Mouse (Mus musculus) cerebral cortex, adult 2 months (tissue): ENCODE results near the gene Ehd4.

ENCODE experiments used
- WGBS: fragments of 180-500 bp; shearing (Covaris S2); methylation state at CpG from one replicate; pipeline ENCODE4 v1.1.7; 2018; 5-methylcytosine and 5-hydroxymethylcytosine counted together

The Ehd4 gene

DNA sequence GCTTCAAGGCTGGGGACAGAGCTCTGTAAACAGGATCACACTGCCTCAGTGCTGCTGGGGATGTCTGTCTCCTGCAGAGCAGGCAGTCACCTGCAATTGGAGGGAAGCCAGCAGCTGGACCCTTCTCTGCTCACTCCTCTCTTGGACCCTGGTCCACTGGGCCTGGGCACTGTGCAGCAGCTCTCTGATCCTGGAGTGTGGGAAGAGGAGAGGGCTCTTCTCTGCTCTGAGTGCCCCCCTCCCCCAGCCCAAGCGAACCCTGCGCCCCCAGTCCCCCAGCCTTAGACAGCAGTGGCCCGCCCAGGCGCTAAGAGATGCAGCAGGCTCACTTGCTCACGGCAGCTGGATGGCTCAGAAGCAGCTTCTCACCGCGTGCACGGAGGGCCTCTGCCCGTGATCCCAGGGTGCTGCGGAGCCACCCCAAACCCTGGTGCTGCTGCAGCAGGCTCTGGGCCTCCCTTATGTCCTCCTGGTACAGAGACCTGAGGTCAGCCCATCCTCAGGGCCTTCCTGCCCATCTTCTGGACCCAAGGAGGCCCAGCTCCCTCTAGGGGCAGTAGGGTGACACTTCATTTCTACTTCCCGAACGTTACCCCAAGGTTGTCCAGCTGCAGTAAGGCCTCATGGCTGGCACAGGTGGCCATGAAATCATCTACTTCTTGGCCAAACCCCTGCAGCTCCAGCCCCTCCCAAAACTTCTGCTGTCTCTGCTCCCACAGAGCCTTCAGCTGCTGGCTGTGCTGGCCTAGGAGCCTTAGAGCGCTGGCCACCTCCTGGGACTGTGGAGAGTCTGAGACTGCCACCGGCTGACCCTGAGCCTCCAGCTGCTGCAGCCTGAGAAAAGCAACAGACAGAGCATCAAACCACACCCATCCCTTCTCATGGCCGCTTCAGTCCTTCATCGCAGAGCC is 85.6 kb downstream of the Ehd4 start:
- 52% methylated on average over 16 of the region's 16 CpGs for WGBS

DNA sequence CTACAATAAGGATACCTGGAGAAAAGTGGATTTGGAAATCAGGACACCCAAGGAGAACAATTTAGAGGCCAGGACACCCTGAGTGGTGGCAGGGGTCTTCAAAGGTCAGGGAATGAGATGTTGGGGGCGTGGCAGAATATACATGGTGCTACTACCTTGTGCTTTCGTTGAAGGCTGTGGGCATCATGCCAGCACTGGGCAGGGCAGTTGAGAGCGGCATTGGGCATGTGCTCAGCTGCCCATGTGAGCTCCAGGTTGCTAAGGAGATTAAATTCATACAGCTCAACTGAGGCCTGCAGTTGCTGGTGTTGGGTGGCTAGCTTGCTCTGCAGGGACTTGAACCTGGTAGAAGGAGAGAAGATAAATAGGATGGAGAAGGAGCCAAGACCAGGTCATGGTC is 88.2 kb downstream of the Ehd4 start:
- WGBS, result 60% methylated on average over 3 of the region's 3 CpGs

DNA sequence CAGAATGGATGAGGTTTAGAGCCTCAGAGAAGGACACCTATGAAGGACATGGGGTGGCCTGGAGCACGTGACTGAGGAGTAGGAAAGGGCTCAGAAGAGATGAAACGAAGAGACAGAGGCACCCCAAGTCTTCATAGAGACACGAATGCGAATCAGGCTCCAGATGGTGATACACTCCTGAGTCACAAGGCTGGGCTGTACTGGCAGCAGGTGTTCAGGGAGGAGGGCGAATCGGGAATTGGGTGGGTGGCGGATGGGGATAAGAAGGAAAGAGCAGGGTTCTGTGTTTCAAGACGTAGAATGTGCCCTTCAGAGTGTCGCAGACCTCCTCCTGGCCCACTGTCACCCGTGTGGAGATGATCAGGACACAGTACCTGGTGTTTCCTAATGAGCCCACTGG is 89.2 kb downstream of the Ehd4 start:
- WGBS, result 61% methylated on average over 10 of the region's 10 CpGs

DNA sequence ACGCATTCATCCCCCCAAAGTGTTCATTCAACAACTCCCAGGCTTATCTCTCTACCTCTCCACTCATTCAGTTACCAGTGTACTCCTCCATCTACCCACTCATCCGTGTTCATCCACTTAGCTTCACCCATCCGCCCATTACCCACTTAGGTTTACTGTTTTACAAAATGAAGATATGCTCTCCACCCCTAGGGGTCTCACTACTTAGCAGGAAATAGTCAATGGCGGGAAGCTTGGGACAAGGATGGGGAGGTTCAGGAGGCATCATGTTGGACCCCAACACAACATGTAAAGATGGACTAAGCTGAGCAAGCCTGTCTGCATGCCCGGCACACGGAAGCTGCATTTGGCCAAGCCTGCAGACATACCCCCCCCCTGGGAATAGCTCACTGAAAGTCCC is 89.8 kb downstream of the Ehd4 start:
- 86% methylated on average over 6 of the region's 6 CpGs for WGBS

DNA sequence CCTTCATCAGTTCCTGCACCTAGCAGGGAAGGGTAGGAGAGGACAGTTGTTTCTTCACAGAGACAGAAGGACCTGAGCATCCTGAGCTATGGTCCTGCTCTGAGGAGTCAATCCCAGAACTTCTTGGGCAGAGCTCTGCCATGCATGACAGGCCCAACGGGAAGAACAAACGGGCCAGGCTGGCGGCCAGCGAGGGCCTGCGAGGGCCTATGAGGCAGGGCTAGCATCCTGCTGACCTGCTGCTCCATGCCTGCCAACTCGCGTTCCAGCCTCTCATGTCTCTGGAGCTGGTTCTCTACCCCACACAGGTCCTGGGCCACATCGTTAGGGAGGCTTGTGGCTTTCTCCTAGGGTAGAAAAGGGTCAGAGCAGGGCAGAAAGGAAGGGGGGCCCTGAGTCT is 92.2 kb downstream of the Ehd4 start:
- 88% methylated on average over 8 of the region's 8 CpGs for WGBS

DNA sequence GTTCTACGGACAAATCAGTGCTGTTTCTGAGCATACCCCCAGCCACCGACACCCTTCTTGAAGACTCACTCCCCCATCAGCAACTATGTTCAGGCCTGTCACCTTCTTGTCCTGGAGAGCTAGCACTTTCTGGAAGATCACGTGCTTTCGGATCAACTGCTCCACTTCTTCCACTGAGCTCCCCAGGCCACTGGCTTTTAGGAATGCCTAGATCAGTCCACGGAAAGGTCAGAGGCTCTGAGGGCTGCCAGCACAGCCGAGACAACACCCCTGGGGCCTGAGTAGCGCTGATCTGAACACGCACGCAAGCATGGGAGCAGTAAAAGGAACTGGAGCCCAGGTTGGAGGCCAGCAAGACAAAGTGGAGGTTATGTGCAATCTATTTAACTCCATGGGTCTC is 93.8 kb downstream of the Ehd4 start:
- 90% methylated on average over 9 of the region's 9 CpGs for WGBS

DNA sequence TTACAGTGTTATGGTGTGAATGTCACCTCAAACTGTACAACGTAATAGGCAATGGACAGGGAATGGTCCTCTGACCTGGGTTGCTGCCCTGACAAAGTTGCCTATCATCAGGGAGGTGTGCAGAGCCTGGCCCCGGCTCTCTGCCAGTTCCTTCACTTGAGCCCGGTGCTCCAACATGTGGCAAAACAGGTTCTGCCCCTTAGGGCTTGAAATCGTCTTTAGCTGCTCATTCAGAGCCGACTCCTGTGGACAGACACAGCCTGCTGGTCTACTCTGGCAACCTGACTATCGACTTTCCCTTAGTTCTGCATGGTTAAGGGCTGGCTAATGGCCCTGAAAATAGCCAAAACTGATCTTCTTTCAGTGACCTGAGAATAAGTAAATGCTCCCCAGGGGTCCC is 94.2 kb downstream of the Ehd4 start:
- WGBS, result 87% methylated on average over 6 of the region's 6 CpGs

DNA sequence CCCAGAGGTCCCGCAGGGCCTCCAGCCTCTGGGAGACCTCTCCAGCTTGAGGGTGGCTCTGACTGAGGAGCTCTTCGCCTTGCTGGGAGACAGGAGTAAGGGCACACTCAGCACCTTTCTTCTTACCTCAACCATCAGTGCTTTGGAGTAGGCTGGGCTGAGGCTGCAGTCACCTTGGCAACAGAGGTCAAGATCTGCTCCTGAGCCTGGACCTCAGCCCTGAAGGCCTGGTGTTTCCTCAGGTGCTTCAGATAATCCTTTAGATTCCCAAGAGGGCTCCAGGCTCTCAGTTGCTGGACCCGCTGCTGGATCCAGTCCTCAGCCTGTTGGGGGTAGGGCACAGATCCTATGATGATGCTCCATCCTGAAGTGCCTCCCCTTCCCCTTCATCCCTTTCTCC is 94.9 kb downstream of the Ehd4 start:
- WGBS, result 96% methylated on average over 3 of the region's 3 CpGs

DNA sequence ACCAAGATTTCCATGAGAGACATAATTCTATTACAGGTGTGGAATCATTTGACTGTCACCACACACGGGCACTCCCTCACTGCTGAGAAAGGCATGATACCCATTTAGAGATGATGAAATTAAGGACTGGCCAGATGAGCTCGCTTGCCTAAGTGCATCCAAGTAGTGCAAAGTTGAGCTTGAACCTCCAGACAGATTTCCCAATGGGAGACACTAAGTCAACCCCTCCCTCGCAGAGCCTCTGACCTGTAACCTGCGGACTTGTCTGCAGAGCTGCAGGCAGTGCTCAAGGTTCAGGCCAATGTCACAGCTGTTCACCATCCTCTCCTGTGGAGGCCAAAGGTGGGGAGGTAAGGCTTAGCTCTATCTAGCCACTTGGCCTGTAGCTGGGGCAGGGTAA is 95.6 kb downstream of the Ehd4 start:
- 93% methylated on average over 4 of the region's 4 CpGs for WGBS

DNA sequence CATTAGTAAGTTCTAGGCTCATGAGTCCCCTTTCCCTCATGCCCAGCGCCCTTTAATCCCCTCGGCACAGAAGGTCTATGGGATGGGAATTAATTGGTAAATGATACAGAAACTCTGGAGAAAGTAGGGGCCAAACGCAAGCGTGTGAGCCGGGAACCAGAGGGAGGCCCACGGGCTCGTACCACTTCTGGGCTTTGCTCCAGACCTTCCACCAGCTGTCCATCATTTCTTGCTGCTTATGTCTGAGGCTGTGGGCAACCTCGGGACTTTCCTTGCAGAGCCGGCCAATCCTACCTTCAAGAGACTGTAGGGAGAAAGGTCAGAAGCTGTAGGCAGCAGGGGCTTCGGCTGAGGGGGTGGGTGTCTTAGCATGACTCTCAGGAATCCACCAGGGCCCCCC is 98.5 kb downstream of the Ehd4 start:
- 72% methylated on average over 10 of the region's 10 CpGs for WGBS

DNA sequence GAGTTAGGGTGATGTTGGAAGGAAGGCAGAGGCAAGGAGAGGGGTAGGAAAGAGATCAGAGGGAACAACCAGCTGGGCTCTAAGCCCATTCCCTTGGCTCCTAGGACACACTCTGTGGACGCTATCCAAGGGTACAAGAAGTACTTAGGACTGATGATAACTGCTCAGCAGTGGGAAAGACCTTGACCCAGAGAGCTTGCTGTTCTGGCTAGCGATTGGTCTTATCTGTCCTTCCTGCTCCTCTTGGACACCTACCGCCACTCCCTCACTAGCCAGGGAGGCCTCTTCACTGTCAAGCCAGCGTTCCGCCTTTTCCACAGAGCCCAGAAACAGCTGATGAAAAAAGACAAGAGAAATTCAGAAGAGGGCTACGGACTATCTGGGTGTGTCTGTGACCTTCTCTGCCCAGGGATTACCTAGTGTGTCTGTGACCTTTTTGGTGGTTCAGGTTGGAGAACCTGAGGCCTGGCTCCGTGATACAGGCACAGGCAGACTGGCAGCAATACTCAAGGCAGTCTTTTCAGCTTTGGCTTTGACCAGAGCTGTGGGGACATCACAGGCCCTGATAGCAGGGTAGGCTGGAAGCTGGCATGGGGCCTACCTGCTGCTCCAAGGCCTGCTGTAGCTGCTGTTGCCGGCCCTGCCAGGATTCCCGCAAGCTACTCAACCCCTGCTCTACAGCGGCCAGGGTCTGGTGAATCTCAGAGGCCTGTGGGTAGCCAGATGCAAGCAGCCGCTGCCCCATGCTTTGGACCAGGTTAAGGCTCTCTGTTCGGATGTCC is 99.4 kb downstream of the Ehd4 start:
- 88% methylated on average over 12 of the region's 12 CpGs for WGBS

DNA sequence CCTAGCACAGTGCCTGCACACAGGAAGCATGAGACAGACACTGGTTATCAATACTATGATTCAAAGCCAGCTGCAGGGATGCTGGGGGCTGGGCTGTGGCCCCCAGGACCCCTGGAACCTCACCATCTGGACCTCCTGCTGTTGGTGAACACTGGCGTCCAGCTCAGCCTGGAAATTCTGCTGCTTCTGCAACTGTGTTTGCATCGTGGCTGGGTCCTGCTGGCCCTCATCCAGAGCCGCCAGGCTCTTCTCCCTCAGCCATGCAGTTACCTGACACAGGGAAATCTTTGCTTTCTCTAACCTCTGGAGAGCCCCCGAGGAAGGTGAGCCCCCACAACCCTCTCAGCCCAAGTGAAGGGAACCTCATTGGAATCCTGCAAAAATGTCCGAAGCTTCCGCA is 103.0 kb downstream of the Ehd4 start:
- 64% methylated on average over 6 of the region's 6 CpGs for WGBS

DNA sequence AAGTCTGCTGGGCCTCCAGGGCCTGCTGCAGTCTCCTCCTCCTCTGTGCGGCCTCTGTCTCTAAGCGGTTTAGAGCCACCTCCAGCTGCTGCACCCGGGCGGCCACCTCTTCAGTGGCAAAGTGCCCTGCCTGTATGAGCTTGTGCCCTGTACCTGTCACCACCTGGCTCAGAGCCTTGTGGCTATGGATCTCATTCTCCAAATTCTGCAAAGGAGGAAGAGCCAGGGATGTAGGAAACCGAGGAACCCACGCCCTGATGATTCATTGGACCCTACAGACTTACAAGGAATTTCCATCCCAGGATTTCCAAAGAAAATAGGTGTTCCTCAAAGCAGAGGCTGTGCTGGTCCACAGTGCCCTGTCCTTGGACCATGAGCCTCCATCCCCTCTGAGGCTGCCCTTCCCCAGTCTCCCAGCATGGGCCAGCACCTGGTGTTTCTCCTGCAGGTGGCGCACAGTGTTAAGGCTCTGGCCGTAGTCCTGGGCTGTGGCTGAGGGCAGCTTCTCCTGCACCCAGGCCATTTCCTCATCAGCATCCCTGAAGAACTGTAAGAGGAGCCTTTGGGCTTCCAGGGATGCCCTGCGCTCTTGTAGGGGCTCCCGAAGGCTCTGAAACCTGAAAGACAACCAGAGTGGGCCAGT is 104.7 kb downstream of the Ehd4 start:
- 65% methylated on average over 10 of the region's 10 CpGs for WGBS

DNA sequence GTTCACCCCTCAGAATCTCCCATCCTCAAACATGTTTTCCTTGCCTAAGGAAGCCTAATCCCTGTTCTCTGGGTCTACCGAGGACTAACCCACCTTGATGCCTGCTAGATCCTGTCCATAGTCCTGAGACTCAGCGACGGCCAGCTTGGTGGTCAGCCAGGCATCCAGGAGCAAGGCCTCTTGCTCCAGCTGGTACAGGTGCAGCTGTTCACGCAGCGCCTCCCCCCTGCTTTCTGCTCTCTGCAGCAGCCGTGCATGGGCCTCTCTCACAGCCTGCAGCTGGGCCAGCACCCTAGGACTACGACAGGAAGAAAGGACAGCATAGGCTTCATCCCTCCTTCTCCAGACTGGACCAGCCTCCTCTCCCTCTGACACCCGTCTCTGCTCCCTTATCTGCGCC is 106.2 kb downstream of the Ehd4 start:
- 87% methylated on average over 9 of the region's 9 CpGs for whole genome bisulfite sequencing

DNA sequence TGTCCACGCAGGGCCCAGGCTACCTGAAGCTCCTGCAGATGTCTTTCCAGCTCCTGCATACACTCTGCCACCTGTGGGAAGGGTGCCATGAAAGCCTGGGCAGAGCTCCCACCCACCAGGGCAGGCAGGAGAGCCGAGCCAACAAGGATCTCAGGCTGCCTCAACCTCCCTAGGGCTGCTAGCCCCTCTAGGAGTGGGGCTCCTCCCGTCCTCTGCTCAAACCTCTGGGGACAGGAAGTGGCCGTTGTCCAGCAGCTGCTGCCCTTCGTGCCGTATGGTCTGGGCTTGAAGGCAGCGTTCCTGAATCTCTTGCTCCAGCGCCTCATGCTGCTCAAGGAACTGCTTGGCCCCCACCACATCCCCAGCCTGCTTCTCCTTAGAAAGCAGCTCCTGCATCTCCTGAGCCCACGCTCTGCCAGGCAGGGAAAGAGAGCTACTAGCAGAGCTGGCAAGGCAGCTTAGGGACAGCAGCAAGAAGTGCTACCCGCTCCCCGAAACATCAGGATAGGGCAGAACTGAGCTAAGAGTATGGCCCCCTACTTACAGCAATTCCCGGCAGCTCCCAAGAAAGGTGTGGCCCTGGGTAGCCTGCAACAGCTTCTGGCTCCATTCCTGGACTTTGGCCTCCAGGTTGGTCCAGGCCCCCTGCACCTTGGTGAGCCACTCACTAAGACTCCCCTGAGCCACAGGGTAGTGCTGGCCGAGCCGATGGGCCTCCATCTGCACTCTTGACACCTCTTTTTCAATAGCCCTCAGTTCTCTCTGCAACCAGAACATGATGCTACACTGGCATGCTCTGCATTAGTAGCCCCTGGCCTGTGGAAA is 107.7 kb downstream of the Ehd4 start:
- 55% methylated on average over 14 of the region's 14 CpGs for WGBS

DNA sequence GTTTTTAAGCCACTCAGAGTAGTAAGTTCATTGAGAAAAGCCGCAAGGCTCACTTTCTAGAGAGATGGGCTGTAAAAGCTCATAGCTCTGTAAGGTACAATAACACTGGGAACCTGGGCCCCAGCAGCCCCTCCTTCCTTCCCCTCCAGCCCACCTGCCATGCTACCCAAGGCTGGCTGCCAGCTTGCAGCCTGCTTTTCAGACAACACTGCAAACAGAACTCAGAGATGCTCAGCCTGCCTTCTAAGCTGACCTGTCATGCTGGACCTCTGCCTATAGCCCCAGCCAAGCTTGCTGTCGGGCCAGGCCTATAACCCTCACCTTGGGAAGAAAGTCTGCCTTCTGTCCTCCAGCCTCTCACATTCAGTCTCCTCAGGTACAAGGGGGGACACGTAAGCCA is 109.7 kb downstream of the Ehd4 start:
- 83% methylated on average over 3 of the region's 3 CpGs for WGBS

DNA sequence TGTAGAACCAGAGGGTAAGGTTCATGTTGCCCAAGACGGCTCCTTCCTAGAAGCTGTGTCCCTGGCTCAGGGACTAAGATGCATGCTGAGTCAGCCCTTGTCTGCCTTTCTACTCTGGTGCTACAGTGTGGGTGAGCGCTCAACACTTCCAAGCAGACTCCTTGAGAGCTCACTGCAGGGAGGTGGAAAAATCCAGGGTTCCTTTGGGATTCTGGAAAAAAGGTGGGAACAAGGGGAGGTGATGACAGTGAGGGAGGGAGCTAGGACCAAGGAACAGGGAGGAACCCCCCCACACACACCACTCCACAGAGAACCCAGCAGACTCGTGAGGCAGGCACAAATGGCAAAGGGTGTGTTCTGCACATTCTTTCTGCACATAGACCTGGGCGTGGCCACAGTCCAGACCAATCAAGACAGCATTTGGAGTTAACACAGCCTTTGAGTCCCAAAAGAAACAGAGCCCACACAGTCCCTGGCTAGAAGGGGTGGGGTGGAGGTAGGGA is 110.3 kb downstream of the Ehd4 start:
- WGBS, result 40% methylated on average over 4 of the region's 4 CpGs

DNA sequence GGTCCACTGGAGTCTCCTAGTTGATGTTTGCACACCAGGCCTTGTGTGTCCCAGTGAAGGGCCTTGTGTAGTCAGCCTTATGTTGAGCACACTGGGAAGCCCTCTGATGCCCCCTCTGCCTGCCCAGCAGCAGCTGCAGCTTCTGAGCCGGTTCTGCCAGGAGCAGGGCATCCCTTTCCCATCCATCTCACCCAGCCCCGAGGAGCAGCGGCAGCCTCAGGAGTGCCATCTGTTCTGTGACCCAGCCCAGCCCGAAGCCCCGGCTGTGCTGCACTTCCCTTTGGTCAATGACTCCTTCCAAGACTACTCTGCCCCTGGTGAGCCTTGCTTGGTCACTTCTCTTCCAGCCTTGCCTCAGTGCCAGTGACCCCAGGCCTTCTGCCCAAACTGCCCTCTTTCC is 113.4 kb downstream of the Ehd4 start:
- WGBS, result 68% methylated on average over 5 of the region's 5 CpGs
